Mouse (Mus musculus) lung, adult 10 weeks (tissue): ENCODE measurements around the gene Acot7. TPM values are rescaled to one million over a fixed set of nuclear protein-coding genes. Genes with fewer than 3 reads are reported as not detected.

Source experiments
- polyA plus RNA-seq: library from polyadenylated mRNA; stranded (reverse); fragments of 350-450 nt; fragmentation: Illumina TruSeq; extraction: RNeasy Lipid Tissue Mini Kit (QIAGEN cat#74804); gene quantifications from one replicate; pipeline ENCODE4 v1.2.3, GENCODE M21; 2014; ENCODE audit warnings: low read depth, low replicate concordance; ENCODE audit not compliant: insufficient read depth

Acot7 gene
- 118 TPM for polyA plus RNA-seq

DNA sequence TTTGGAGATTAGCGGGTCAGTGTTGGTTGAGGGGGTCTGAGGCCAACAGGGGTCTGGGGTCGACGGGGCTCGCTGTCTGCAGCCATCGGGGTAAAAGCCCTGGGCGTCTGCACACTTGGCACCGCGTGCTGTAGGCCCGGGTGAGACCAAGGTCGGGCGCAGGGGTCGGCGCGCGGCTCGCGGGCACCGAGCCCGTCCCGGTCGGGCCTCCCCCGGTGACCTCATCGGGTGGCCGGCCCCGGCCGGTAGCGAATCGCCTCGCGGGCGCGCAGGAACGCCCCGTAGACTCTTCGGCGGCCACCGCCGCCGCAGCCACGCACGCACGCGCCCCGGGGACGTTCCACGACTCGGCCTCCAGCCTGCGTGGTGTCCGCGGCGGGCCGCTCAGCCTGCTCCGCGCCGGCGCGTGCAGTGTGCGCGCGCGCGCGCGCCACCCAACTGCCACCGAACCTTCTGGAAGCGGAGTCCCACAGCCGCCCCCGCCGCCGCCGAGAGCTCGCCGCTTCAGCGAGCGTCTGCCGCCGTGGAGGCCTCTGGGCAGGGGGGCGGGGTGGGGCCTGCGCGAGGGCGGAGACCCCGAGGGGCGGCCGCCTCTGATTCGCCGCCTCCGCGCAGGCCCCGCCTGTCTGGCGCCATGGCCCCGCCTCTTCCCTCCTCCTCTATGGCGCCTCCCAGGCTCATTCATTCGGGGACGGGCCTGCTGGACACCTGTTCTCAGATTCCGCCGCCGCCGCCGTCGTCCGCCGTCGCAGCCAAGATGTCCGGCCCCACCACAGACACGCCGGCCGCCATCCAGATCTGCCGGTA lies at the start of gene Acot7:
Gene Acot7 (plus strand): TSS at position 598 of the 807 bp plus-strand sequence.

DNA sequence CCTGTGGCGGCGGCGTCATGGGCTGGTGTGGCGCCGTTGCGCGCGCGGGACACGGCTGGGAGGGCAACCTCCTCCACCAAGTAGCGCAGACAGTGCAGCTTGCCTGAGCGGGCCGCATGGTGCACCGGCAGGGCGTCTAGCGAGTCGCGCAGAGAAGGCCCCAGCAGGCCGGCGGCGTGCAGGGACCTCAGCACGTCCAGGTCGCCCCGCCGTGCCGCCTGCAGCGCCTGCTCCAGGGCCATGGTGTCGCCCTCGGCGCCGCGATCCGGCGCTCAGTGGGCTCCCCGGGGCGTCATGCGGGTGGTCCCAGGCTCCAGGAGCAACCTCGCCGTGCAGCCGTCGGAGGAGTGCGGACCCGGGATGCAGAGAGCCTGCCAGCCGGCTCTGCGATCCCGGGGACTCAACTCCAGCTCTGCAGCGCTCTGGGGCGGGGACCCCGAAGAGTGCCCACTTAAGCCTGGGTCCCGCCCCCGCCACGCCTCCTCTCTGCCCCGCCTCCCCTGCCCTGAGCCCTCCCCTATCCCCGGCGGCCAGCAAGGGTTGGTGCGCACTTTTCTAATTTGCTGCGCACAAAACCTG lies 25.9 kb upstream of the Acot7 start, which contains the start of gene Espn:
Gene Espn (minus strand): TSS at position 406 of the 579 bp plus-strand sequence.

DNA sequence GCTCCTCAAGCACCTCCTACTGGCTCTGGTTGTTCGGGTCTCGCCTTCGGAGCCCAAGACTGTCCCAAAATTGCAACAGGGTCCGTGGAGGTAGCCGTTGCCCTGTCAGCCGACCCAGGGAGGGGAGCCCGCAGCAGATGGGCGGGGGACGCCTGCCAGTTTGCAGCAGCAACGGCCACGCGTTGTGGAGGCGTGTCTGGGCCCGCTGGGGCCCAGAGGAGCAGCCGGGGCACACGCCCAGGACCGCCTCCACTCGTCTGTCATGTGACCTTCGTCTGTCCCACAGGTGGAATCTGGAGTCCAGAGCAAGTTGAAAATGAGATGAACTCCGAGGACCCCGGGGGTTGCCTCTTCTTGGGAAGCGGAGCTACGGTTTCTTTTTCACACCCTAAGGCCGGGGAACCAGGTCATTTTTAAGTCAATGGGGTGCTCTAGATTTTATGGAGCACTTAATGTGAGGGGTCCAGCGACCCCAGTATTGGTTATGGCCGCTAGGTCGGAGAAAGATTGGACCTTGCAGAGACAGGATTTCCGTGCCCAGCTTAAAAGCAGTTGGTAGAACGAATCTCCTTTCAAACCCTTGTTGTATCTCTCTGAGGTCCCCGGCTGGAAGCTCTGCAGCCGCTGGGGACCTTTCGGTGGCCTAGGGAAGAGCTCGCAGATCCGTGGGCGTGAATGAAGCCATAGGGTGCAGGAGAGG lies 19.2 kb upstream of the Acot7 start, which contains the start of gene Hes2:
Gene Hes2 (plus strand): TSS at position 283 of the 700 bp plus-strand sequence.

DNA sequence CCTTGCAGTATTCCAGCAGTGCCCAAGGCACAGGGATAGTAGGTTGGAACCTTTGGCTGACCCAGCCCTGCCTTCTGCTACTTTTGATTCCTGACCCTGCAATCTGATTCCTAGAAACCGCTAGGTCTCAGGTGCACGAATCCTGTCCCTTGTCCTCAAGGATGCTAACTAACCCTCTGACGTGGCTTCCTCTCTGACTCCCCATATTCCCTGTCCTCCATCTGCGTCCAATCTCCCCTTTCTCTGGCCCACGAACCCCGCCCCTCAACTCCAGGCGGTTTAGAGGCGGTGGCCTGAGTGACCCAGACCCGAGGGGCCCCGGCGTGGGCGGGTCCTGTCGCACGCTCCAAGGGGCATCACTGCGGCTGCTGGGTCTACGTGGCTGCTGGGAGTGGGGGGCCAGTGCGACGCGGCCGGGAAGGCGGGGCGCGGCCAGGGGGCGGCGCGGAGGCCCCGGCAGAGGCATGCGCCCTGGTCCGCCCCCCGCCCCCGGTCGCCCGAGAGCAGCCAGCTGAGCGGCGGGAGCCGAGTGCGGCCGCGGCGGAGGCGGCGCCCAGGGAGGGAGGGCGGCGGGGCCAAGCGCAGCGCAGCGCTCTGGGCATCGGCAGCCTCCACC lies 95.8 kb downstream of the Acot7 start, which contains the start of gene Gpr153:
Gene Gpr153 (plus strand): TSS at position 612 of the 616 bp plus-strand sequence.

DNA sequence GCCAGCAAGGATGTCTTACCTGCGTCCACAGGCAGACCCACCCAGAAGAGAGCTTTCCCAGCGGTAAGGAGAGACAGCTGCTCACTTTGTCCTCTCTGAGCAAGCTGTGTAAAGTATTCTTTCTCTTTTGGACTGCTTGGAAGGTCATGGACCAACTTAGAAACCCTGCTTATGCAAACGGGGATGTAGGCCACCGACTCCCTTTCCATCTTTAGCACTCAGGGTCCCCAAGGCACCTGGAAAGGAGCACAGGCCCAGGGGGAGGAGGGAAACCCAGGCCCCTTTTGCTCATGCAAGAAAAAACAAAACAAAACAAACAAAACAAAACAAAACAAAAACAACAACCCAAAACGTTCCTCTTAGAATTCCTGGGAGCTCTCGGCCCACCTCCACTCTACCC lies 113.6 kb downstream of the Acot7 start, which contains the start of gene Hes3:
Gene Hes3 (minus strand): TSS at position 101 of the 400 bp plus-strand sequence.

DNA sequence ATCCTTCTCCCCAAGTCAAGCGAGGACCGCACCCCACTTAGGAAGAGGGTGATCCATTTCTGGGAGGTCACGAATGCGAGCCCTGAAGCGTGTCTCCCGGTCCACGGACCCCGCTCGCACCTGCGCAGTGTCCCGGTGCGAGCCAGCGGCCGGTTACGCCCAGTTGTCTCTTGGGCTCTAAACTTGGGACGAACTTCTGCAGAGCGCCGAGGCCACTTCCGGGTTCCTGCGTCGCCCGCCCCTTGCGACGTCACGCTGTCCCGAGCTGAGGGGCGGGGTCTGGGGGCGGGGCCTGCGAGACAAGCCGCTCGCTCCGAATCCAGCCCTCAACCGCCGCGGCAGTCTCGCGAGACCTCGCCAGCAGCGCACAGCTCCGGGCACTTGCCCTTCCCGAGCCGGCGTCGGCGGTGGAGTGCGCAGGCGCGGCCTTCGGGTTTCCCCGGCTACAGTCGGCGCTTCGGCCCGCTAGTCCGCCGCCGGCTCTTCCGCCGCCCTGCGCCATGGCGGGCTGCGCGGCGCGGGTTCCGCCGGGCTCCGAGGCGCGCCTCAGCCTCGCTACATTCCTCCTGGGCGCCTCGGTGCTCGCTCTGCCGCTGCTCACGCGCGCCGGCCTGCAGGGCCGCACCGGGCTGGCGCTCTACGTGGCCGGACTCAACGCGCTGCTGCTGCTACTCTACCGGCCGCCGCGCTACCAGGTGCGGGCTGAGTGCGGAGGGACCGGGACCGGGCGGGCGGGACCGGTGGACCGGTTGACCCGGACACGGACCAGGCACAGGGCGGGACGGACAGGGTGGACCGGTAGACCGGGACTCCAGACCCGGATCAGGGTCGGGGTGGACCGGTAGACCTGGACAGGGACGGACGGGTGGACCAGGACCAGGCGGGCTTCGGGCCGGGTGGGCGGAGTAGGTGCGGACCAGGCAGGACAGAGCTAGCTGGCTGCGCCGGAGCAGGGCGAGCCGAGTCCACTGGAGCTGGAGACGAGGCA lies 119.2 kb downstream of the Acot7 start, which contains the start of gene Icmt:
Gene Icmt (plus strand): TSS at position 354 of the 988 bp plus-strand sequence.

DNA sequence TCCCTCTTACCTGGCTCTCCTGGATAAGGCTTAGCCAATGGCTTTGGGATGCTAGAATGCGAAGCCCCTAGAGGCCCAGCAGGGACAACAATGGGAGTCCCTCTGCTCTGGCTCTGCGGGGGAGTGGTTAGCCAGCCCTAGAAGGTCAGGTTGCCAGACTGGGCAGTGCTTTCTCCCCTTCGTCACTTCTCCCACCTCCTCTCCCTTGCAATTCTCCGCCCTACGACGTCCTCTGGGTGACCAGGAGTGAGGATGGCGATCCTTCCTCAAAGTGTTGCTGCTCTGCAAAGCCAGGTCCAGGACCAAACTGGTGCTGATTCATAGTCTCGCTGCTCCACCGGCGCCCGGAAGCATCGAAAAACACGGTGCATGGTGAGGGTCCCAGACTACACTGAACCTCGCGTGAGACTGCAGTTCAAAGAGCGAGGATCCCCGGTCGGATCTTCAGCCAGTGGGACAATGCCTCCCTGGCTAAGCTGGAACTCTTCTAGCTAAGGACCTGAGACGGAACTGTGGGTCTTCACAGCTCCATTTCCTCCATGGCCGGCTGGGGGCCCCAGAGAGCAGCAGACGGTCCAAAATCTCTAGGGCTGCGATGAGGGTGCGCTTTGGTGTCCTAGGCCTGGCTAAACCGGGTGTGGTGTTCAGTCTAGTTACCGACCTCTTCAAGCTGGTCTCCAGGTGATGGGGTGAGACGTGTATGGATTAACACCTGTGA lies 140.7 kb downstream of the Acot7 start, which contains the start of gene Rnf207:
Gene Rnf207 (minus strand): TSS at position 477 of the 718 bp plus-strand sequence.

Other genes with a start within 250 kb of the Acot7 start
- gene Dnajc11, start 244.4 kb upstream of the Acot7 start, polyA plus RNA-seq = 17.7 TPM
- gene Thap3, start 189.1 kb upstream of the Acot7 start, polyA plus RNA-seq = 30.8 TPM
- 7.4 TPM for gene Phf13, start 181.9 kb upstream of the Acot7 start, polyA plus RNA-seq
- 11.9 TPM for gene Klhl21, start 169.3 kb upstream of the Acot7 start, polyA plus RNA-seq
- gene Zbtb48, start 150.5 kb upstream of the Acot7 start, polyA plus RNA-seq = 9.2 TPM
- gene Tas1r1, start 139.6 kb upstream of the Acot7 start, polyA plus RNA-seq = not detected
- gene Nol9, start 138.8 kb upstream of the Acot7 start, polyA plus RNA-seq = 8.4 TPM
- gene Plekhg5, start 105.6 kb upstream of the Acot7 start, polyA plus RNA-seq = 9.4 TPM
- 3.8 TPM for gene Tnfrsf25, start 62.2 kb upstream of the Acot7 start, polyA plus RNA-seq
- gene Espn, start 25.8 kb upstream of the Acot7 start, polyA plus RNA-seq = 2.4 TPM
- 3.3 TPM for gene Hes2, start 19.3 kb upstream of the Acot7 start, polyA plus RNA-seq
- gene Gpr153, start 96.1 kb downstream of the Acot7 start, polyA plus RNA-seq = 8.2 TPM
- gene Hes3, start 113.5 kb downstream of the Acot7 start, polyA plus RNA-seq = not detected
- gene Icmt, start 119.1 kb downstream of the Acot7 start, polyA plus RNA-seq = 23.1 TPM
- 0.60 TPM for gene Rnf207, start 140.9 kb downstream of the Acot7 start, polyA plus RNA-seq
- gene Rpl22, start 147.6 kb downstream of the Acot7 start, polyA plus RNA-seq = 831 TPM
- 0.34 TPM for gene Chd5, start 160.5 kb downstream of the Acot7 start, polyA plus RNA-seq